Mouse (Mus musculus) forebrain, embryonic 14.5 days (tissue): ENCODE measurements around the gene Ddhd1. TPM values are rescaled to one million over a fixed set of nuclear protein-coding genes. Genes with fewer than 3 reads are reported as not detected.

ENCODE experiments used
- ATAC-seq: fragments of 200-750 bp; cut with Nextera tagmentation; 2 replicates; pipeline ENCODE4 v1.8.0; 2017; ENCODE audit warnings: mild to moderate bottlenecking, moderate library complexity
- DNase-seq: peaks from one replicate; pipeline ENCODE4 v3.0.0-alpha.2; 2015; ENCODE audit warnings: low spot score
- H3K27ac ChIP-seq: fragments of 300-500 bp; sonication (generic); 2 replicates; pipeline ENCODE4 v1.5.1; 2014; ENCODE audit warnings: low read depth, mild to moderate bottlenecking, control low read depth, low read length, moderate library complexity
- H3K27me3 ChIP-seq: fragments of 300-500 bp; sonication (generic); replicated peaks from 2 replicates; pipeline ENCODE4 v1.6.1; 2014; ENCODE audit warnings: low read length, control low read depth, mixed read lengths; ENCODE audit not compliant: control insufficient read depth, insufficient read depth
- H3K36me3 ChIP-seq: fragments of 300-500 bp; sonication (generic); 2 replicates; pipeline ENCODE4 v1.6.1; 2014; ENCODE audit warnings: low read length, control low read depth; ENCODE audit not compliant: control insufficient read depth, insufficient read depth
- H3K4me1 ChIP-seq: fragments of 300-500 bp; sonication (generic); 2 replicates; pipeline ENCODE4 v1.6.1; 2014; ENCODE audit warnings: antibody characterized with exemption, low read length, control low read depth; ENCODE audit not compliant: control insufficient read depth, insufficient read depth
- H3K4me2 ChIP-seq: fragments of 300-500 bp; sonication (generic); 2 replicates; pipeline ENCODE4 v1.6.1; 2014; ENCODE audit warnings: mild to moderate bottlenecking, control low read depth, low read length
- H3K4me3 ChIP-seq: fragments of 300-500 bp; sonication (generic); 2 replicates; pipeline ENCODE4 v1.5.1; 2014; ENCODE audit warnings: low read depth, low read length, control low read depth
- H3K9ac ChIP-seq: fragments of 300-500 bp; sonication (generic); 2 replicates; pipeline ENCODE4 v1.6.1; 2014; ENCODE audit warnings: mild to moderate bottlenecking, low read length, control low read depth, moderate library complexity
- H3K9me3 ChIP-seq: fragments of 300-500 bp; sonication (generic); replicated peaks from 2 replicates; pipeline ENCODE4 v1.6.1; 2016; ENCODE audit warnings: low read length, control low read depth, mixed read lengths; ENCODE audit not compliant: control insufficient read depth
- WGBS: fragments of 180-500 bp; shearing (Covaris S2); extraction: QIAGEN DNeasy Blood & Tissue Kit; methylation state at CpG from one replicate; pipeline ENCODE4 v1.1.7; 2014; 5-methylcytosine and 5-hydroxymethylcytosine counted together
- polyA plus RNA-seq: library from polyadenylated mRNA; unstranded; fragments of >200 nt; fragmentation: Nextera tagmentation; extraction: Ambion mirVana; gene quantifications from 2 replicates; pipeline ENCODE4 v1.2.1, GENCODE M21; 2014

The Ddhd1 gene
- polyA plus RNA-seq, 1 experiment from 2014 or later = 15.5 TPM

- no peak overlapping the region for H3K27ac ChIP-seq
- no peak overlapping the region for H3K4me3 ChIP-seq
- 90% methylated on average over 6 of the region's 6 CpGs for WGBS
- H3K27me3 ChIP-seq = no peaks in the 10 kb centered on the region
- H3K4me2 ChIP-seq = no peak overlapping the region
- peaks cover 58% of the 10 kb centered on the region for H3K36me3 ChIP-seq
- ATAC-seq = no peak
- no peak for DNase-seq
- no peaks in the 10 kb centered on the region for H3K9me3 ChIP-seq
- no peaks in the 10 kb centered on the region for H3K4me1 ChIP-seq
- no peak overlapping the region for H3K9ac ChIP-seq
These were observed 43.5 kb downstream of the Ddhd1 start for GRCm38 (mm10) chr14:45614406-45614805.

- DNase-seq (no peak), ATAC-seq (no peak)
- Histone ChIP-seq H3K27ac (no peak overlapping the region), H3K36me3 (peaks cover 59% of the 10 kb centered on the region), H3K4me1 (no peaks in the 10 kb centered on the region), H3K9ac (no peak overlapping the region), H3K4me2 (no peak overlapping the region), H3K27me3 (no peaks in the 10 kb centered on the region), H3K9me3 (no peaks in the 10 kb centered on the region), H3K4me3 (no peak overlapping the region)
- WGBS = 88% methylated on average over 7 of the region's 7 CpGs
These were observed 46.3 kb downstream of the Ddhd1 start for GRCm38 (mm10) chr14:45611654-45612053.

- no peaks in the 10 kb centered on the region for H3K4me1 ChIP-seq
- H3K36me3 ChIP-seq = peaks cover 50% of the 10 kb centered on the region
- no peak overlapping the region for H3K9ac ChIP-seq
- H3K27ac ChIP-seq = no peak overlapping the region
- H3K9me3 ChIP-seq = no peaks in the 10 kb centered on the region
- H3K27me3 ChIP-seq = no peaks in the 10 kb centered on the region
- H3K4me2 ChIP-seq = no peak overlapping the region
- peak; percentile 83 for DNase-seq
- H3K4me3 ChIP-seq = no peak overlapping the region
- peak; percentile 71 for ATAC-seq
- WGBS = 59% methylated on average over 3 of the region's 3 CpGs
These were observed 55.9 kb downstream of the Ddhd1 start for GRCm38 (mm10) chr14:45602002-45602401.

- DNase-seq (no peak), ATAC-seq (no peak)
- Histone ChIP-seq H3K27ac (no peak overlapping the region), H3K4me3 (no peak overlapping the region), H3K9ac (no peak overlapping the region), H3K36me3 (peaks cover 54% of the 10 kb centered on the region), H3K9me3 (no peaks in the 10 kb centered on the region), H3K4me2 (no peak overlapping the region), H3K4me1 (no peaks in the 10 kb centered on the region), H3K27me3 (no peaks in the 10 kb centered on the region)
- WGBS = 88% methylated on average over 9 of the region's 9 CpGs
These were observed 57.4 kb downstream of the Ddhd1 start for GRCm38 (mm10) chr14:45600587-45600986.

GRCm38 (mm10) chr14:45597855-45598254 is 60.1 kb downstream of the Ddhd1 start:
- Histone ChIP-seq H3K4me2 (no peak overlapping the region), H3K27me3 (no peaks in the 10 kb centered on the region), H3K4me3 (no peak overlapping the region), H3K27ac (no peak overlapping the region), H3K36me3 (peaks cover 60% of the 10 kb centered on the region), H3K9me3 (no peaks in the 10 kb centered on the region), H3K4me1 (no peaks in the 10 kb centered on the region), H3K9ac (no peak overlapping the region)
- ATAC-seq (no peak), DNase-seq (no peak)
- WGBS = 87% methylated on average over 8 of the region's 8 CpGs

- H3K4me2 ChIP-seq = no peak overlapping the region
- no peaks in the 10 kb centered on the region for H3K27me3 ChIP-seq
- H3K4me3 ChIP-seq = no peak overlapping the region
- WGBS = 95% methylated on average over 6 of the region's 6 CpGs
- H3K9me3 ChIP-seq = no peaks in the 10 kb centered on the region
- no peak overlapping the region for H3K9ac ChIP-seq
- H3K4me1 ChIP-seq = no peaks in the 10 kb centered on the region
- no peak overlapping the region for H3K27ac ChIP-seq
- ATAC-seq (no peak), DNase-seq (no peak)
- H3K36me3 ChIP-seq = peaks cover 33% of the 10 kb centered on the region
These were observed 64.7 kb downstream of the Ddhd1 start for GRCm38 (mm10) chr14:45593261-45593660.

- Histone ChIP-seq H3K36me3 (0 out of 2 replicates have a peak, but pooled peaks cover 2% of the 10 kb centered on the region), H3K4me3 (no peak overlapping the region), H3K27me3 (no peaks in the 10 kb centered on the region), H3K9ac (no peak overlapping the region), H3K9me3 (no peaks in the 10 kb centered on the region), H3K4me1 (no peaks in the 10 kb centered on the region), H3K27ac (no peak overlapping the region), H3K4me2 (no peak overlapping the region)
- DNase-seq = no peak
- 59% methylated on average over 7 of the region's 7 CpGs for WGBS
- ATAC-seq = no peak
These were observed 69.5 kb downstream of the Ddhd1 start for GRCm38 (mm10) chr14:45588403-45588802.

GRCm38 (mm10) chr14:45587536-45587935 is 70.4 kb downstream of the Ddhd1 start:
- Histone ChIP-seq H3K4me3 (no peak overlapping the region), H3K9me3 (no peaks in the 10 kb centered on the region), H3K4me2 (no peak overlapping the region), H3K36me3 (no peaks in the 10 kb centered on the region), H3K27ac (no peak overlapping the region), H3K9ac (no peak overlapping the region), H3K4me1 (no peaks in the 10 kb centered on the region), H3K27me3 (no peaks in the 10 kb centered on the region)
- DNase-seq = no peak
- 91% methylated on average over 6 of the region's 6 CpGs for WGBS
- ATAC-seq = no peak

- Histone ChIP-seq H3K4me3 (no peak overlapping the region), H3K27me3 (no peaks in the 10 kb centered on the region), H3K4me2 (no peak overlapping the region), H3K27ac (no peak overlapping the region), H3K9ac (no peak overlapping the region), H3K36me3 (no peaks in the 10 kb centered on the region), H3K4me1 (no peaks in the 10 kb centered on the region), H3K9me3 (no peaks in the 10 kb centered on the region)
- DNase-seq = no peak
- 62% methylated on average over 8 of the region's 8 CpGs for WGBS
- no peak for ATAC-seq
These were observed 74.4 kb downstream of the Ddhd1 start for GRCm38 (mm10) chr14:45583494-45584027.
